Mouse (Mus musculus): ENCODE measurements around the gene Kifc3. TPM values are rescaled to one million over a fixed set of nuclear protein-coding genes. Genes with fewer than 3 reads are reported as not detected.

The Kifc3 gene
- polyA plus RNA-seq, 1 experiment from 2014 or later: 3.2 TPM

DNA sequence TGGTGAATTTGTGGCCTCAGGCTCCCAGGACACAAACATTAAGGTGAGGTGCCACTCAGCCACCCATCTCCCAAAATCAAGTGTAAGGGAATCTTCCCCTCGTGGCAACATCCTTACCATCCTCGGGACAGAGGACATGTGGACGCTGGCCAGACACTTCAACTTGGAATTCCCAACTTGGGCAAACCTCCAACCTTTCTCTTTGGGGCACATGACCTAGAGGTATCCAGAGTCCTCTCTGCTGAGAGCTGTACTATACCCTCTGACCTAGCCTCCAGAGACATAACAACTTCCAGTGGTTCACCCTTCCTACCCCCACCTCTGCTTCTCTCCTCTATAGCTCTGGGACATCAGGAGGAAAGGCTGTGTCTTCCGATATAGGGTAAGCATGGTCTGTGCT is 109.0 kb downstream of the Kifc3 start:
- Histone ChIP-seq H3K4me3 (replicated peaks) (no peak overlapping the region), H3K27me3 (no peaks in the 10 kb centered on the region), H3K9ac (no peak overlapping the region), H3K4me2 (no peak overlapping the region), H3K36me3 (peaks cover 66% of the 10 kb centered on the region), H3K4me1 (replicated peaks) (peaks cover 9% of the 10 kb centered on the region), H3K9me3 (replicated peaks) (no peaks in the 10 kb centered on the region), H3K27ac (no peak overlapping the region)
- ATAC-seq (ENCODE audit: low read depth): no peak
- DNase-seq: no peak
- 74% methylated on average over 4 of the region's 4 CpGs for whole genome bisulfite sequencing (ENCODE audit: insufficient replicate concordance)

GRCm38 (mm10) chr8:95085432-95086141 is 117.0 kb downstream of the Kifc3 start:
- peaks cover 36% of the 10 kb centered on the region for H3K36me3 ChIP-seq
- 55% methylated on average over 7 of the region's 7 CpGs for WGBS (ENCODE audit: insufficient replicate concordance)

DNA sequence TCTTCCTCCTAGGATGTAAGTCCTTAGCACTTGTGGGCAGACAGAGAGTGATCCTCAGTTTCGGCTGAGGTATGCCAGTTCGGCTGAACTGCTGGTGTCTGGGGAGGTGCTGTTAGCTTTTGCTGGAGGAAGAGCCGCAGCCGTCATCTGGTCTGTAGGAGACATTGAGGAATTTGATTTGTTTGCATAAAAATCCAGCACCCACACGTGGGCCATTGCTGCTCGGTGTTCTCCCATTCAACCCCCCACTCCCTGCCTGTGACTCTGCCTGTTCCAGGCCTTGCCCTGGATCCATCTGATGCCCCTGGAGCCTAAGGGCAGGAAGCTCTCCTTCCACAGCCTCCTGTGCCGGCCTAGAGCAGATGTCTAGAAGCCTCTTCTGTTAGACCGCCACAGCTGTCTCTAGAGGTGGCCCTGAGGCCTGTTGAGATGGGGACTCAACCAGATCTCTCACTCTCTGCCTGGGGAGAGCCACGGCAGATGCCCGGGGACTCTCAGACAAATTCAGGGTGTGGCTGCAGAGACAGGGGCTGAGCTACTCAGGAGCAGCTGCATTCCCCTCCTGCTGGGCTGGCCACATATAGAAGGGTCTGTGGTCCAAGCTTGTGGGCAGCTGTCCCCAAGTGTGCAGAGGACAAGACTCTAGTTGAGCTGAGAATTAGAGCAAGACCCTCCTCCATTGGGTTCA is 117.7 kb downstream of the Kifc3 start:
- peak overlapping the region; percentile 44 for H3K4me2 ChIP-seq
- H3K36me3 ChIP-seq: peaks cover 31% of the 10 kb centered on the region
- no peaks in the 10 kb centered on the region for H3K9me3 ChIP-seq (replicated peaks)
- 70% methylated on average over 10 of the region's 10 CpGs for WGBS (ENCODE audit: insufficient replicate concordance)
- DNase-seq (no peak), ATAC-seq (ENCODE audit: low read depth) (no peak)
- H3K9ac ChIP-seq: peak overlapping the region; percentile 47
- H3K4me1 ChIP-seq (replicated peaks): peaks cover 44% of the 10 kb centered on the region
- no peaks in the 10 kb centered on the region for H3K27me3 ChIP-seq
- peak overlapping the region; percentile 9; the same call in 1 of the 2 replicates for H3K4me3 ChIP-seq (replicated peaks)
- H3K27ac ChIP-seq: peak overlapping the region; percentile 53

More at GRCm38 (mm10) chr8:95085432-95086141, 117.0 kb downstream of the Kifc3 start:
- Histone ChIP-seq H3K27ac (peak overlapping the region; percentile 53), H3K9me3 (replicated peaks) (no peaks in the 10 kb centered on the region), H3K4me1 (replicated peaks) (peaks cover 46% of the 10 kb centered on the region), H3K27me3 (no peaks in the 10 kb centered on the region), H3K4me3 (replicated peaks) (peak overlapping the region; percentile 9; the same call in 1 of the 2 replicates), H3K4me2 (peak overlapping the region; percentile 44), H3K9ac (peak overlapping the region; percentile 47)
- ATAC-seq (ENCODE audit: low read depth) (peak; percentile 7; the same call in 1 of the 2 replicates), DNase-seq (peak; percentile 53)

GRCm38 (mm10) chr8:95084261-95084660 is 118.4 kb downstream of the Kifc3 start:
- H3K36me3 ChIP-seq: peaks cover 28% of the 10 kb centered on the region
- H3K4me1 ChIP-seq (replicated peaks): peaks cover 46% of the 10 kb centered on the region
- H3K27ac ChIP-seq: no peak overlapping the region
- H3K9me3 ChIP-seq (replicated peaks): no peaks in the 10 kb centered on the region
- ATAC-seq (ENCODE audit: low read depth) (no peak), DNase-seq (no peak)
- no peak overlapping the region for H3K4me2 ChIP-seq
- H3K9ac ChIP-seq: no peak overlapping the region
- H3K4me3 ChIP-seq (replicated peaks): no peak overlapping the region
- no peaks in the 10 kb centered on the region for H3K27me3 ChIP-seq
- WGBS (ENCODE audit: insufficient replicate concordance): 81% methylated on average over 4 of the region's 4 CpGs

DNA sequence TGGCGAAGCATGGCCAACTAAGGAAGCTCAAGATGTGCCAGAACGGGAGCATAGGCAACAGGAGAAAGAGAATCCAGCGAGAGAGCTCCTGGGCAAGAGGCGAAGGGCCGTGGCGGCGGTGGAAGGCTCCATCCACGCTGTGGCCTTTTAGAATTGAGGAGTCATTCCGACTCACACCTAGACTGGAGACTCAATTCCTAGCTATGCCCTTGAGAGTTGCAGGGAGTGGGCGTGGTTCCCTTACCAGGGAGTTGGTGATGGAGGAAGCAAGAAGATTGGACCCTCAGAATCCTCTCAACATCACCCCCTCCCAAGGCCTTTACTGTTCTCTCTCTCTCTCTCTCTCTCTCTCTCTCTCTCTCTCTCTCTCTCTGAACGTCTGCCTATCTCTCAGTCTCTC is 121.0 kb downstream of the Kifc3 start:
- 2% methylated on average over 11 of the region's 11 CpGs for WGBS (ENCODE audit: insufficient replicate concordance)
- peak; percentile 42 for DNase-seq

DNA sequence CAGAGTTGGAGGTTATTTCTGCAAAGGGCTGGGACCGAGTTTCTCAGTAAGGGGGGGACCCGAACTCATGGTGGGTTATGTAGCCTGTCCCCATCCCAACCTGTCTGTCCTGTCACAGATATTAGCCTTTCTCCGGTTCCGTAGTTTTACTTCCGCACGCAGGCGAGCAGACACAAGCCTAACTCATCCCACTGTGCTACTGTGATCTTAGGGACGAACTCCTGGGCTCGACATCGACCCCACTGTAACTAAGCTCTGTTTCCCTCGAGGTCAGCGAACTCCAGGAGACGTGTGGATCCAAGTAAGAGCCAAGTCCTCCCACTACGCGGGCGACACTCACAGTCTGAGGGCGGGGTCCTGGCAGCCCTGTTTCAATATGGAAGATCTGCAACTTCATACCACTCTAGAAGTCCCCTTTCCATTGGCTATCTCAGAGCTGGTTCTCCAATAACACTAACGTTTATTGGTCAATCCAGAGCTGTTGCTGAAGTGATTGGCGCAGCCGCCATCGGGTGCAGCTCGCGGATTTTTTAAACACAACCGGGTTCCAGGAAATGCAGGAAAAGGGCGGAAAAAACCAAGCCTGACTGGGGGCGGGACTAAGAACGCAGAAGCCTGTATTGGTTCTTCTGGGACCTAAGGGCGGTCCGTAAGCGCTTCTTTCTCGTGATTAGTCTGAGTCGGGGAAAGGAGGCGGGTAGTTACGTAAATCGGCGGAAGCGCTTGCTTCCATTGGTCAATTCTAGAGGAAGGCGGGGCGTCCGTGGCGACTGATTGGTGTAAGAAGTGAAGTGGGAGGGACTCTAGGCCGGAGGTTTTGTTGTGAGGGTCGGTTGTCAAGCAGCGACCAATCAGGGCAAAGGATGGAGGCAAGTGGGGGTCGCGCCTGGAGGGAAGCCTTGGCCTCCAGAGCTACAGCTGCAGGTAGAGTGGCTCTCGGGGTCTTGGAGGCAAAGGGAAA is 122.0 kb downstream of the Kifc3 start, which contains the start of gene Katnb1:
Gene Katnb1, plus strand, starts transcription at position 806 of the 961 bp plus-strand sequence.
- Histone ChIP-seq H3K36me3 (peaks cover 6% of the 10 kb centered on the region; the same call in 1 of the 2 replicates), H3K9ac (peak within 1 kb of the TSS; percentile 86), H3K27ac (peak within 1 kb of the TSS; percentile 78), H3K9me3 (replicated peaks) (no peaks in the 10 kb centered on the region), H3K27me3 (no peaks in the 10 kb centered on the region), H3K4me2 (peak within 1 kb of the TSS; percentile 89), H3K4me3 (replicated peaks) (peak within 1 kb of the TSS; percentile 88), H3K4me1 (replicated peaks) (peaks cover 44% of the 10 kb centered on the region)
- ATAC-seq (ENCODE audit: low read depth) (peak; percentile 93), DNase-seq (peak; percentile 98)
- under 1% methylated on average over 47 of the region's 47 CpGs for WGBS (ENCODE audit: insufficient replicate concordance)

More for the DNA sequence above, 121.0 kb downstream of the Kifc3 start:
- Histone ChIP-seq H3K36me3 (peaks cover 9% of the 10 kb centered on the region; the same call in 1 of the 2 replicates), H3K9me3 (replicated peaks) (no peaks in the 10 kb centered on the region), H3K27ac (peak overlapping the region; percentile 69), H3K4me3 (replicated peaks) (peak overlapping the region; percentile 88), H3K4me2 (peak overlapping the region; percentile 89), H3K4me1 (replicated peaks) (peaks cover 49% of the 10 kb centered on the region), H3K9ac (peak overlapping the region; percentile 86), H3K27me3 (no peaks in the 10 kb centered on the region)
- ATAC-seq (ENCODE audit: low read depth): no peak

DNA sequence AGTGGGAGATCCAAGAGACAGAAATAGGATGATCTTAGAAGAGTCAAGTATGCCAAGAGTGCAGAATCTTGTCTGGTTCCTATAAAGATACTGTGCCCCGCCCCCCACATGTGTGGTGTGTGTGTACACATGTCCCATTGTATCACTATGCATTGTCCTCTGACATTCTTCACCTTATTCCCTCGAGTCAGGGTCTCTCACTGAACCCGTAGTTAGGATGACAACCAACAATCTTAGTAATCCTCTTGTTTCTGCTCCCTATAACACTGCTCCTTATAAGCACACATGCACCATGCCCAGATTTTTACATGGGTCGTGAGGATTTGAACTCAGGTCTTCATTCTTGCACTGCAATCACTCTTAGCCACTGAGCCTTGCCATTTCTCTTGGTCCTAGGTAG is 123.3 kb downstream of the Kifc3 start:
- H3K27ac ChIP-seq: no peak overlapping the region
- peaks cover 6% of the 10 kb centered on the region; the same call in 1 of the 2 replicates for H3K36me3 ChIP-seq
- ATAC-seq (ENCODE audit: low read depth) (no peak), DNase-seq (no peak)
- H3K4me1 ChIP-seq (replicated peaks): peaks cover 31% of the 10 kb centered on the region
- H3K9ac ChIP-seq: peak overlapping the region; percentile 83; the same call in 1 of the 2 replicates
- H3K4me2 ChIP-seq: peak overlapping the region; percentile 82
- peak overlapping the region; percentile 88; the same call in 1 of the 2 replicates for H3K4me3 ChIP-seq (replicated peaks)
- WGBS (ENCODE audit: insufficient replicate concordance): 74% methylated on average over 4 of the region's 4 CpGs
- no peaks in the 10 kb centered on the region for H3K9me3 ChIP-seq (replicated peaks)
- no peaks in the 10 kb centered on the region for H3K27me3 ChIP-seq

- 71% methylated on average over 3 of the region's 3 CpGs for WGBS (ENCODE audit: insufficient replicate concordance)
- ATAC-seq (ENCODE audit: low read depth) (no peak), DNase-seq (no peak)
- H3K9me3 ChIP-seq (replicated peaks): no peaks in the 10 kb centered on the region
- H3K27ac ChIP-seq: no peak overlapping the region
- peaks cover 30% of the 10 kb centered on the region for H3K4me1 ChIP-seq (replicated peaks)
- no peaks in the 10 kb centered on the region for H3K27me3 ChIP-seq
- no peak overlapping the region for H3K4me2 ChIP-seq
- no peak overlapping the region for H3K9ac ChIP-seq
- no peak overlapping the region for H3K4me3 ChIP-seq (replicated peaks)
- H3K36me3 ChIP-seq: no peaks in the 10 kb centered on the region
Observed at GRCm38 (mm10) chr8:95078055-95078454, 124.6 kb downstream of the Kifc3 start.

GRCm38 (mm10) chr8:95076151-95076550 is 126.5 kb downstream of the Kifc3 start:
- DNase-seq: no peak
- Histone ChIP-seq H3K27ac (no peak overlapping the region), H3K36me3 (no peaks in the 10 kb centered on the region), H3K9me3 (replicated peaks) (no peaks in the 10 kb centered on the region), H3K4me1 (replicated peaks) (peaks cover 14% of the 10 kb centered on the region), H3K4me2 (no peak overlapping the region), H3K27me3 (no peaks in the 10 kb centered on the region), H3K4me3 (replicated peaks) (no peak overlapping the region), H3K9ac (no peak overlapping the region)
- 70% methylated on average over 17 of the region's 17 CpGs for WGBS (ENCODE audit: insufficient replicate concordance)
- no peak for ATAC-seq (ENCODE audit: low read depth)

DNA sequence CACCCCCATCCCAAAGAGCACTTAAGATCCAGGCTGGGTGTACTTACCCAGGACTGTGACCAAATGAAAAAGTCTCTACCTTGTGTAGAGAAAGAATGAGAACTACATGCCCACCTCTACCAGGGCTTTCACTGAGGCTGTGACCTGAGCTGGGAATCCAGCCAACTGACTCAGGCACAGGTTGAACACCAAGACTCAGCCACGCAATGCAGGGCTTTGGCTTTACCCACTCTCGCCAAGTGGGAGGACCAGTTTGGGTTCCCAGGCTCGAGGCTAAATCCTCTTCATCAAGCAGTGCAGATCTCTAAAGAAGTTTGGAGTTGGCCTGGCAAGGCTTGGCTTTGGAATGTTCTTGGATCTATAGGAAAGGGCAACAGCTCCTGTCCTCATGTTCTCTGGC is 127.1 kb downstream of the Kifc3 start:
- DNase-seq (no peak), ATAC-seq (ENCODE audit: low read depth) (no peak)
- Histone ChIP-seq H3K27me3 (no peaks in the 10 kb centered on the region), H3K9ac (no peak overlapping the region), H3K4me1 (replicated peaks) (peaks cover 14% of the 10 kb centered on the region), H3K9me3 (replicated peaks) (no peaks in the 10 kb centered on the region), H3K4me3 (replicated peaks) (no peak overlapping the region), H3K4me2 (no peak overlapping the region), H3K27ac (no peak overlapping the region), H3K36me3 (no peaks in the 10 kb centered on the region)
- 57% methylated on average over 3 of the region's 3 CpGs for WGBS (ENCODE audit: insufficient replicate concordance)

All from liver, embryonic 13.5 days (tissue).